12 mouse cellular contexts compared by ENCODE assay signal in genomic region chr8:115199616-115200150, GRCm38 (mm10).
DNase-seq lines count a peak whose midpoint lies in the region; ATAC-seq and TF ChIP-seq lines count a peak whose summit lies in the region.
"Had no signal": no experiment of that assay in that cellular context is flagged by ENCODE, and none has a peak within 500 bp of the region (broad histone marks: within the 10 kb centered on the region; RNA-seq: fewer than 3 reads in every experiment).

No protein-coding gene starts in this region.

- no peak overlapping the region for H3K9ac ChIP-seq in heart, embryonic 16.5 days (ENCODE audit: low read length)
- H3K9ac ChIP-seq in lung, postnatal 0 days (replicated peaks; ENCODE audit: low read depth), result no peak overlapping the region
- no peak overlapping the region for H3K9ac ChIP-seq in embryonic facial prominence, embryonic 14.5 days (ENCODE audit: low read depth, low read length)
- H3K9ac ChIP-seq: intestine, embryonic 15.5 days had no signal

- no peak for DNase-seq in heart, adult 8-10 months (ENCODE audit: low spot score)
- DNase-seq in lung, postnatal 0 days (ENCODE audit: low spot score), result peak; percentile 50
- DNase-seq in lung, postnatal 25 days (ENCODE audit: low spot score), result no peak
- DNase-seq in embryonic facial prominence, embryonic 14.5 days (ENCODE audit: low spot score), result peak; percentile 53
- DNase-seq in lung, postnatal 4 days, result peak; percentile 15 to 28
- DNase-seq in left cerebral cortex, postnatal 10 days (ENCODE audit: extremely low spot score in 1 of 2, low spot score in 2 of 2), result no peak
- DNase-seq: cerebellum, adult 11-12 months; kidney, postnatal 4 days; liver; thymus, postnatal 25 days had no signal

- WGBS in heart, embryonic 16.5 days, result 27% methylated on average over 14 of the region's 14 CpGs
- WGBS in lung, postnatal 0 days, result 28% methylated on average over 14 of the region's 14 CpGs
- 20% methylated on average over 14 of the region's 14 CpGs for WGBS in embryonic facial prominence, embryonic 14.5 days

- intact Hi-C loops in left cerebral cortex, postnatal 10 days (cut with DNase I), result no loop called here

- H3K27me3 ChIP-seq in heart, embryonic 16.5 days (ENCODE audit: control insufficient read depth, insufficient read depth, low read length), result peaks cover 6% of the 10 kb centered on the region
- H3K27me3 ChIP-seq in lung, postnatal 0 days (replicated peaks; ENCODE audit: insufficient read depth, low read length), result no peaks in the 10 kb centered on the region
- peaks cover 10% of the 10 kb centered on the region for H3K27me3 ChIP-seq in embryonic facial prominence, embryonic 14.5 days (replicated peaks; ENCODE audit: control insufficient read depth, insufficient read depth, low read length)

- no peaks in the 10 kb centered on the region for H3K36me3 ChIP-seq in heart, embryonic 16.5 days (ENCODE audit: control insufficient read depth, insufficient read depth)
- H3K36me3 ChIP-seq in lung, postnatal 0 days (ENCODE audit: insufficient read depth, low read length), result no peaks in the 10 kb centered on the region
- no peaks in the 10 kb centered on the region for H3K36me3 ChIP-seq in embryonic facial prominence, embryonic 14.5 days (ENCODE audit: control insufficient read depth, insufficient read depth, low read length)
- H3K36me3 ChIP-seq: intestine, embryonic 15.5 days had no signal

- no peak for TF ChIP-seq CTCF in lung, postnatal 0 days (IDR thresholded peaks at IDR 0.05)

- peak overlapping the region; percentile 34 for H3K4me2 ChIP-seq in heart, embryonic 16.5 days (ENCODE audit: low read depth, low read length)
- no peak overlapping the region for H3K4me2 ChIP-seq in lung, postnatal 0 days (replicated peaks; ENCODE audit: low read depth, low read length)
- H3K4me2 ChIP-seq in embryonic facial prominence, embryonic 14.5 days (ENCODE audit: low read depth, low read length), result 0 out of 2 replicates have a peak overlapping the region, but pooled peaks have one; percentile 23
- H3K4me2 ChIP-seq: intestine, embryonic 15.5 days had no signal

- no peak for TF ChIP-seq EP300 in lung, postnatal 0 days (IDR thresholded peaks at IDR 0.05)

- no peak overlapping the region for H3K4me3 ChIP-seq in heart, embryonic 16.5 days (ENCODE audit: low read length)
- H3K4me3 ChIP-seq in lung, postnatal 0 days (ENCODE audit: low read depth, low read length), result no peak overlapping the region
- no peak overlapping the region for H3K4me3 ChIP-seq in embryonic facial prominence, embryonic 14.5 days (ENCODE audit: low read depth, low read length)
- H3K4me3 ChIP-seq: intestine, embryonic 15.5 days had no signal

- H3K27ac ChIP-seq in heart, embryonic 16.5 days (ENCODE audit: low read length), result no peak overlapping the region
- no peak overlapping the region for H3K27ac ChIP-seq in lung, postnatal 0 days (ENCODE audit: low read length)
- no peak overlapping the region for H3K27ac ChIP-seq in embryonic facial prominence, embryonic 14.5 days (replicated peaks; ENCODE audit: low read depth, low read length)
- H3K27ac ChIP-seq: intestine, embryonic 15.5 days had no signal

- no peak; the same call in 1 of the 2 replicates for ATAC-seq in heart, embryonic 16.5 days (replicated peaks; ENCODE audit: extremely low read depth, insufficient read depth, low FRiP score)
- 0 out of 2 replicates have a peak, but pooled peaks have one; percentile 25 for ATAC-seq in lung, postnatal 0 days
- ATAC-seq in embryonic facial prominence, embryonic 14.5 days (ENCODE audit: low read depth), result no peak
- ATAC-seq: intestine, embryonic 15.5 days had no signal

- peaks cover 6% of the 10 kb centered on the region for H3K9me3 ChIP-seq in heart, embryonic 16.5 days (replicated peaks; ENCODE audit: control insufficient read depth, low read length)
- H3K9me3 ChIP-seq in lung, postnatal 0 days (ENCODE audit: low read length), result no peaks in the 10 kb centered on the region
- H3K9me3 ChIP-seq in embryonic facial prominence, embryonic 14.5 days (ENCODE audit: control insufficient read depth, low read length), result no peaks in the 10 kb centered on the region
- H3K9me3 ChIP-seq: intestine, embryonic 15.5 days had no signal

- H3K4me1 ChIP-seq in heart, embryonic 16.5 days (ENCODE audit: control insufficient read depth, insufficient read depth, low read length), result peaks cover 5% of the 10 kb centered on the region; the same call in 1 of the 2 replicates
- no peaks in the 10 kb centered on the region for H3K4me1 ChIP-seq in lung, postnatal 0 days (ENCODE audit: insufficient read depth, low read depth, low read length)
- peaks cover 11% of the 10 kb centered on the region for H3K4me1 ChIP-seq in embryonic facial prominence, embryonic 14.5 days (ENCODE audit: control insufficient read depth, insufficient read depth, low read length)
- H3K4me1 ChIP-seq: intestine, embryonic 15.5 days had no signal

Comparison
In these comparisons a context has a peak if more than half of its experiments do, and no peak if none do; other contexts are left out.
1. DNase-seq: peak in lung, postnatal 0 days (single experiment), embryonic facial prominence, embryonic 14.5 days (single experiment) and lung, postnatal 4 days (2 of 2); none in heart, adult 8-10 months (single experiment), lung, postnatal 25 days (single experiment) and left cerebral cortex, postnatal 10 days (0 of 2).